Mouse (Mus musculus) C2C12 (cell line): ENCODE measurements around the gene Nid1. TPM values are rescaled to one million over a fixed set of nuclear protein-coding genes. Genes with fewer than 3 reads are reported as not detected.

Experiments
- H3K27me3 ChIP-seq: one replicate; pipeline ENCODE4 v1.6.1; 2011; ENCODE audit not compliant: control insufficient read depth, insufficient read depth, insufficient read length
- H3K36me3 ChIP-seq: one replicate; pipeline ENCODE4 v1.6.1; 2011; ENCODE audit not compliant: control insufficient read depth, insufficient read depth
- H3K4me3 ChIP-seq: one replicate; pipeline ENCODE4 v1.5.1; 2011; ENCODE audit warnings: mild to moderate bottlenecking, control low read depth; ENCODE audit not compliant: poor library complexity, insufficient read depth, severe bottlenecking
- H3K79me2 ChIP-seq: one replicate; pipeline ENCODE4 v1.6.1; 2011; ENCODE audit not compliant: control insufficient read depth, insufficient read depth
- H3K79me3 ChIP-seq: one replicate; pipeline ENCODE4 v1.6.1; 2011; ENCODE audit warnings: low read depth, control low read depth
- H3ac ChIP-seq: one replicate; pipeline ENCODE3; 2011; ENCODE audit warnings: low read depth; ENCODE audit not compliant: control insufficient read depth, insufficient read length
- CEBPB ChIP-seq: IDR thresholded peaks from one replicate; pipeline ENCODE4 v1.6.1; 2011; ENCODE audit warnings: low read depth, mild to moderate bottlenecking, control low read depth, moderate library complexity
- CTCF ChIP-seq: IDR thresholded peaks from one replicate; pipeline ENCODE4 v1.5.1; 2011; ENCODE audit not compliant: control insufficient read depth, insufficient read depth, insufficient read length
- FOSL1 ChIP-seq: IDR thresholded peaks from one replicate; pipeline ENCODE4 v1.8.0; 2011; ENCODE audit warnings: mild to moderate bottlenecking, low read length; ENCODE audit not compliant: poor library complexity, insufficient read depth, severe bottlenecking
- MAX ChIP-seq: IDR thresholded peaks from one replicate; pipeline ENCODE4 v1.6.1; 2011; ENCODE audit warnings: mild to moderate bottlenecking, control low read depth
- MYOD1 ChIP-seq: IDR thresholded peaks from one replicate; pipeline ENCODE4 v1.6.1; 2011; ENCODE audit warnings: low read depth; ENCODE audit not compliant: control insufficient read depth, insufficient read length
- MYOG ChIP-seq: IDR thresholded peaks from one replicate; pipeline ENCODE4 v1.6.1; 2011; ENCODE audit not compliant: control insufficient read depth, insufficient read length; ENCODE audit errors: extremely low read depth
- USF1 ChIP-seq: IDR thresholded peaks from one replicate; pipeline ENCODE4 v1.6.1; 2011; ENCODE audit warnings: low read depth, mild to moderate bottlenecking, control low read depth, moderate library complexity
- polyA plus RNA-seq: library from polyadenylated mRNA; unstranded; fragments of >200 nt; fragmentation: generic; extraction: Trizol; gene quantifications from one replicate; pipeline ENCODE4 v1.2.1, GENCODE M21; 2012; ENCODE audit warnings: missing spikeins

Gene Nid1
- polyA plus RNA-seq, 1 experiment = 90.0 TPM

- Histone ChIP-seq H3ac (no peak overlapping the region), H3K27me3 (no peaks in the 10 kb centered on the region), H3K79me2 (no peaks in the 10 kb centered on the region), H3K79me3 (no peaks in the 10 kb centered on the region), H3K4me3 (no peak overlapping the region), H3K36me3 (peaks cover 77% of the 10 kb centered on the region)
- TF ChIP-seq CEBPB = no peak
- TF ChIP-seq MYOG = no peak
- TF ChIP-seq MYOD1 = no peak
- TF ChIP-seq MAX = no peak
- no peak for TF ChIP-seq FOSL1
- no peak for TF ChIP-seq CTCF
- no peak for TF ChIP-seq USF1
Observed at GRCm38 (mm10) chr13:13498022-13498421, 60.7 kb downstream of the Nid1 start.

- TF ChIP-seq CTCF (no peak), FOSL1 (no peak), USF1 (no peak), MYOD1 (no peak), MAX (no peak), CEBPB (no peak), MYOG (no peak)
- Histone ChIP-seq H3K36me3 (peaks cover 79% of the 10 kb centered on the region), H3K4me3 (no peak overlapping the region), H3ac (no peak overlapping the region), H3K79me3 (no peaks in the 10 kb centered on the region), H3K27me3 (no peaks in the 10 kb centered on the region), H3K79me2 (no peaks in the 10 kb centered on the region)
Observed at GRCm38 (mm10) chr13:13502406-13502805, 65.1 kb downstream of the Nid1 start.

GRCm38 (mm10) chr13:13503695-13504386 lies 66.5 kb downstream of the Nid1 start:
- Histone ChIP-seq H3K27me3 (no peaks in the 10 kb centered on the region), H3K4me3 (no peak overlapping the region), H3K79me3 (no peaks in the 10 kb centered on the region), H3K79me2 (no peaks in the 10 kb centered on the region), H3K36me3 (peaks cover 88% of the 10 kb centered on the region), H3ac (no peak overlapping the region)
- no peak for TF ChIP-seq USF1
- TF ChIP-seq CEBPB = no peak
- TF ChIP-seq FOSL1 = no peak
- TF ChIP-seq MYOD1 = no peak
- TF ChIP-seq MAX = no peak
- TF ChIP-seq MYOG = no peak
- TF ChIP-seq CTCF = no peak

GRCm38 (mm10) chr13:13505063-13505462 lies 67.7 kb downstream of the Nid1 start:
- H3K4me3 ChIP-seq = no peak overlapping the region
- H3K79me3 ChIP-seq = no peaks in the 10 kb centered on the region
- no peaks in the 10 kb centered on the region for H3K27me3 ChIP-seq
- no peak for TF ChIP-seq MYOD1
- no peak for TF ChIP-seq CTCF
- TF ChIP-seq MYOG = no peak
- no peak for TF ChIP-seq MAX
- TF ChIP-seq USF1 = no peak
- no peak for TF ChIP-seq CEBPB
- no peak for TF ChIP-seq FOSL1
- peaks cover 90% of the 10 kb centered on the region for H3K36me3 ChIP-seq
- no peaks in the 10 kb centered on the region for H3K79me2 ChIP-seq
- H3ac ChIP-seq = no peak overlapping the region

GRCm38 (mm10) chr13:13506556-13506955 lies 69.2 kb downstream of the Nid1 start:
- Histone ChIP-seq H3K79me3 (no peaks in the 10 kb centered on the region), H3ac (no peak overlapping the region), H3K79me2 (no peaks in the 10 kb centered on the region), H3K27me3 (no peaks in the 10 kb centered on the region), H3K4me3 (no peak overlapping the region), H3K36me3 (peaks cover 93% of the 10 kb centered on the region)
- TF ChIP-seq MYOG = no peak
- TF ChIP-seq USF1 = no peak
- no peak for TF ChIP-seq CTCF
- no peak for TF ChIP-seq MAX
- no peak for TF ChIP-seq MYOD1
- no peak for TF ChIP-seq CEBPB
- no peak for TF ChIP-seq FOSL1

- Histone ChIP-seq H3K4me3 (no peak overlapping the region), H3K79me3 (no peaks in the 10 kb centered on the region), H3K27me3 (no peaks in the 10 kb centered on the region), H3K79me2 (no peaks in the 10 kb centered on the region), H3ac (no peak overlapping the region), H3K36me3 (peaks cover 47% of the 10 kb centered on the region)
- no peak for TF ChIP-seq MYOD1
- no peak for TF ChIP-seq CEBPB
- no peak for TF ChIP-seq MAX
- no peak for TF ChIP-seq USF1
- no peak for TF ChIP-seq FOSL1
- no peak for TF ChIP-seq CTCF
- no peak for TF ChIP-seq MYOG
Observed at GRCm38 (mm10) chr13:13514861-13515260, 77.5 kb downstream of the Nid1 start.
